Mouse (Mus musculus) CD4-positive helper T cell, adult 2 months (primary cell): ENCODE data around the gene Tnp1.

ENCODE experiments used
- DNase-seq: peaks from one replicate; pipeline ENCODE4 v3.0.0-alpha.2; 2012; ENCODE audit warnings: low read depth, missing footprints, low spot score

Tnp1 gene

DNA sequence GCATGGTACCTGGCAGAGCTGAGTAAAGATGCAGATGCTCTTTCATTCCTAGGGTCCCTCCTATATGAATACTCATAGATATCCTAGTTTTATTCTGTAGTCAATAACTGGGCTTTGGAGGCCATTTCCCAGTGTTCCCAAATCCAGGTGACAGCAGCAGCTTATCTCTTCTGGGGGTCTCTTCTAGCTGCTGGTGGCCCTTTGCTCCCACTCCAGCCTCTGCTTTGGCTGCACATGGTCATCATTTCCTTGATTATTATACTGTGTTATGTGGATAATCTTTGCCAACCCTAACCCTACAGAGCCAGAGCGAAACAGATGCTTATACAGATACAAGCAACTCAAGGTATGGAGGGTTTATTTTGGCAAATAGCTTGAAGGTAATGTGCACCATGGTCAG, 8.9 kb downstream of the Tnp1 start:
- no peak for DNase-seq

GRCm38 (mm10) chr1:73004890-73005289, 10.8 kb downstream of the Tnp1 start:
- no peak for DNase-seq

- DNase-seq, result no peak
Measured at GRCm38 (mm10) chr1:73002637-73003036, 13.1 kb downstream of the Tnp1 start.

GRCm38 (mm10) chr1:73001961-73002360, 13.7 kb downstream of the Tnp1 start:
- no peak for DNase-seq

GRCm38 (mm10) chr1:72994751-72995528, 20.8 kb downstream of the Tnp1 start:
- no peak for DNase-seq

DNA sequence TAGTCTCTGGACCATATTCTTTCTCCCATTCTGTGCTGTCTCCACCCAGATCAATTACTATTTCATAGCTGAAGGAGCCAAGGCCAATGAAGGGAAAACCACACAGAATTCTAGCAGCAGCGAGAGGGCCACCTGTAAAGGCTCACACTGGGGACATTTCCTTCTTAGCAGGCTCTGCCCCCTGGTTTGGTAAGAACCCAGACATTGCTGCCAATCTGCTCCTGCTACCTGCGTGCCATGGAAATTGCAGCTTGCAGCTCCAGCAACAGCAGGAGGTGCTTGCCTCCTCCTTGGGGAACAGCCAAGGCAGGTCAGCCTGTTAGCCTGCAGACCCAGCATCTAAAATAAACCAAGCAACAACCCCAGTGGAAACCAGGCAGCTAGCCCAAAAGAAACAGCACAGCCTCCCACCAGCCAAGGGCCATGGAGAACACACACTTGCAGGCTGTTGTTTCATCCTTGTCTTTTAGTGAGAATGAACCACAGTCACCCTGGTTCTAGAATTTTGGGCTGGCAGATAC, 22.7 kb downstream of the Tnp1 start:
- DNase-seq, result no peak

DNA sequence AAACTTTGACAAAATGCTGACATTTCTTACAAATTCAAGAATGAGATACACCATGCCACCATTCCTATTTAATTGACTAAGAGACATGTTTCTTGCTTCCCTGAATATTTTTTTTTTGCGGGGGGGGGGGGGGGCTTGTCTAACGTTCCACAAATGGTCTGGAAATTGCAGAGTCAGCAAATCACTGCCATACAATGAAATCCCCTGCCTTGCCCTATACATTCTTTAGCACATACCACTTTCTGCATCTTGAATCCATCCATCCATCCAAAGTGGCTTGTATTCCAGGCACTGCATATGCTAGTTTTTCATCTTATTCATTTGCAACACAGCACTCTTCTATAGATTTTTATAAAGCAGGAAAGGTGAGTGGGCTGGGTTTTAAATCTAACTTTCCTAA, 23.5 kb downstream of the Tnp1 start:
- no peak for DNase-seq

DNA sequence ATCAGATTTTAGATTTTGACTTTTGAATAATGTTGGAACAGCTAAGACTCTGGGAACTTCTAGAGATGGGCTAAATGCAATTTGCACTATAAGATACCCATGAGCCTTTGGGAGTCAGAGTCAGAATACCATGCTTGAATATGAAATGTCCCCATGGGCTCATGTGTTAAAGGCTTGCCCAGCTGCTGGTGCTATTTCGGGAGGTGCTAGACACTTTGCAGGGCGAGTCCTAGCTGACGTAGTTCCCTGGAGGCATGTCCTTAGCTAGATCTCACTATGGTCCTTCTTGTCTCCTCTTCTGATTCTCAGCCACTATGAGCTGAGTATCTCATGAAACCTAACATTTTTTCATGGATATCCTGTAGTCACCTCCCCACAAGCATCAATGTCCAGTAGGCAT, 26.8 kb downstream of the Tnp1 start:
- no peak for DNase-seq

DNA sequence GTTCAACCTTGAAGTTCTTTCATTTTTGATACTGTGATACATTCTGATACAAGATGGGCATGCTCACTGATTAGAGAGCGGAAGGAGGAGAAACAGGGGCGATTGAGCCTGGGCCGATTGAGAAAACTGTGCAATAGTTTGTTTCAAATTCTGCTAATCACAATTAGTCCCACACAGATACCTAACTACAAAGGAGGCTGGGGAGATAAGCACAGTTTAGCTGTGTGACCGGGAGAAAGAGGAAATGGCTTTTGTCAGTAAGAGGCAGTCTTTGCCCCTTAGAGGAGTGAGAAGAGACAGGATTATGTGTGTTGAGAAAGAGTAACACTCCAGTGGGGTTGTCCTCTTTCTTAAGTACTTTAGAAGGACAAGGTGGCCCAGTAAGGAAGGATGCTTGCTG, 29.0 kb downstream of the Tnp1 start:
- no peak for DNase-seq

DNA sequence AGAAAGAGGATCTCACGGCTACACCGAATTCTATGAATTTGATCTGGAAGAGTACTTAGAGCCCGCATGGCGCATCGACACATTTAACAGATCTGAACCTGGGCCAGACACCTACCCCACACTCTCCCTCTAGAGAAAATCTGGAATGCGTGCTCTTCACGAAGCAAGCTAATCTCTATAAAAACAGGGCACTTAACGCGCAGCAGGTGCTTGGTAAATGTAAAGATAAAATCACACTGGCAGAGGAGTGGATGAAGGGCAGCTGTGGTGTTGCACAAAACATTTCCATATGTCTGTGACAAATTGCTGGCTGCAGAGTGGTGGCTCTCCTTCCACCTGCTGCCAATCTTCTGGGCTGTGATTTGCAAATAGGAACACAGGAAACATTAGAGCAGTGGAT, 36.8 kb downstream of the Tnp1 start:
- no peak for DNase-seq

DNA sequence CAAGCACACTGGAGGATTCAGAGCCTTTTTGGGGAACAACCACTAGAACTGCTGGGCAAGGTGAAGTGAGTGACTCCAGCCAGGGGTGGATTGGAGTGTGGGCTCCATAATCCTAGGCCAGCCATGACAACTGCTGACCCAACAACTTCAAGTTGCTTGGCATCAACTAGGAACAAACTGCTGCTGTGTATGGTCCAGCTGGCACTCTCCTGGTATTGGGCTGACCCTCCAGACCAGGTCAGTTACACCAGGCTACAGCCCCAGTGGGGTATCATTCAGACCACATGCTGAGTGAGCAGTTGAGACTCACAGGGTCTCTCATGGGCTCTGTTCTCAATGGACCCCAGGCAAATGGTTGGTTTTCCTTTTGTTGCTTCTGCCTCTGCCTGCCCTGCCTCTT, 41.5 kb downstream of the Tnp1 start:
- DNase-seq, result no peak

GRCm38 (mm10) chr1:72970461-72970860, 45.2 kb downstream of the Tnp1 start:
- no peak for DNase-seq

DNA sequence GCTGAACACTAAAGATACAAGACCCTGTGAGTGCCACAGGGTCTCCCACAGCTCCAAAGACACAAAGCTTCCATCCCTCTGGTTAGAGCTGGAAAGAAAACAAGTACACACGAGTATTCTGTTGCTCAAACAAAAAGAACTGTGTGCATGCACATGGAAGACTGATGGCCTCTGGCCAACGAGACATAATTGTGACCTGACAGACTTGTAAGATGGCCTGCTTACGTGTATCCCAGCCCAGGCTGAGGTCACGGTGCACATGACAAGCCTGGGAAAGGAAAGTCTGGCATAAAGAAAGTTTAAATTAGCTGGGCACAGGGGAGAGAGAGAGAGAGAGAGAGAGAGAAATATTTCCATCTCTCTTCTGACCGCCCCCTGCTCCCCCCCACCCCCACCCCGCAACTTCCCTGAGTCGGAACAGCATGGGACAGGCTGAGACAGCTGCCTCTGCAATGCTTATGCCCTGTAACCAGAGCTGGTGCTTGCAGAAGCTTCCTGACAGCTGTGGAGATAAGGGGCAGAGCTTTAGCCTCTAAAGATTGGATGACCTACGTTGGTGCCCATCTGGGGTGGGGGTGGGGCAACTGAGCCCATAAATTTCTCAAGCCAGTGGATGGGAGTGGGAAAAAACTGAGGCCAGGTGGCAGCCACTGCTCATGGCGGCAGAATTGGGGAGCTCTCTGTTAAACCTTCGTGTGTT, 46.4 kb downstream of the Tnp1 start:
- no peak for DNase-seq

DNA sequence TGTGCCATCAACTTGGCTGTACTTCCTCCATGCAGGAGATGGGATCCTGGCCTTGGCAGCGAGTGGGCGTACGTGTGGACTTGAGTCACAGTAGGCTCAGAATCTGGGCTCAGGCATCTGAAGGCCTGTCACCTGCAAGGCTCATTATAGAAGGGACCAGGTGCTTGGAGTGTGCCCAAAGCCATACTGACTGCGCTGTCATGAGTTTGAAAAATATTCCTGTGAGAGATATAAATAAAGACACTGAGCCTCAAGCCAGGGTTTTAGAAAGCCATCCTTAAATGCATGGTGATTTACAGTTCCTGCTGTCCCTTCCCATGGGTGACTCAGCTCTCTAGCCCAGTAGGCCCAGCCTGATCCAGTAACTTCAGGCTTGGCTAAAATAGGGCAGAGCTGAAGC, 49.3 kb downstream of the Tnp1 start:
- DNase-seq, result no peak
